In the genomic region with DNA sequence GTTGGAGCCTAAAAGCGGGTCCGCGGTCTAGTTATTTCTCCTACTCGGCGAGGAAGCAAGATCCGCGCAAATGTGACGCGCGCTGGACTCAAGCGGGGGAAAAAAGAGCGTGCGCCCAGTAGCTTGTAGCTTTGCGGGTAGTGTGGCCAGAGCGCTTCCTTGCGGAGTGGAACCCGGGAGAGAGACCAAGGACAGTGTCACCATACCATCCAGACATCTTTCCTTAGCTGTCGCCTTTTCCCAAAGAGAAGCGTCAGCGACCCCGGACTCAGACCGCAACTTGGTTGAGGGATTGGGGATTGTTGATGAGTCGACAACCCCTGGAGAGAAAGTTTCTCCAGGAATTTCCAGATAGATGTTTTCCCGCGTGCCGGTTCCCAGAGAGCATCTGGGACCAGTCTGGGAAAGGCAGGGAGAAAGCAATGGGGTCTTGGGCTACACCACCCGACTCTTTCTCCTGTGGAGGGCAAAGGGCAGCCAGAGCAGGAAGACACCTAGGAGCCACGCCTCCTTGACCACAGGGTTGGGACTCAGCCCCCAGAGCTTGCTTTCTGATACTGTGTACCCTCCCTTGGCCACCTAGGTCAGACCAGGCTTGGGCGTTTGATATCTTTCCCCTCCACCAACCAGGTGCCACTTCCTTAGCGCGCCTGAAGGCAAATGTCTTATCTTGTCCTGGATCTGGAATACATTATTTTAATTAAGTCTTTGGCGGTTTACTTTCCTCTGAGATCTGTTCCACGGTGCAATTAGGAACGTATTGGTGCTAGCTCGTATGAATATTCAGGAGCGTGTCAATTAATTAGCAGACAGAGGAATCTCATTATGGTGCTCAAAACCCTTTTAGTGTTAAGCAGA, we compare ENCODE assay signal across 17 mouse cellular contexts. TPM values are rescaled to one million over a fixed set of nuclear protein-coding genes. Genes with fewer than 3 reads are reported as not detected.
A peak's percentile ranks its signal among the peaks of the same experiment; 100 is the strongest.
DNase-seq lines count a peak whose midpoint lies in the region; ATAC-seq and TF ChIP-seq lines count a peak whose summit lies in the region.
"Had no signal": no experiment of that assay in that cellular context is flagged by ENCODE, and none has a peak within 500 bp of the region (broad histone marks: within the 10 kb centered on the region; RNA-seq: fewer than 3 reads in every experiment).

No protein-coding gene starts in this region.

- ATAC-seq in forebrain, postnatal 0 days: peak; percentile 25; the same call in 1 of the 2 replicates
- 0 out of 2 replicates have a peak, but pooled peaks have one; percentile 22 for ATAC-seq in midbrain, embryonic 13.5 days
- ATAC-seq in granulocyte monocyte progenitor cell, adult 5-6 weeks (replicated peaks; ENCODE audit: poor library complexity, severe bottlenecking): no peak
- ATAC-seq: Patski had no signal

- H3K4me3 ChIP-seq in forebrain, postnatal 0 days (ENCODE audit: low read depth, low read length): no peak overlapping the region
- peak overlapping the region; percentile 30 for H3K4me3 ChIP-seq in midbrain, embryonic 13.5 days (replicated peaks)
- H3K4me3 ChIP-seq: heart, embryonic 13.5 days; limb, embryonic 15.5 days; myocyte had no signal

- H3K36me3 ChIP-seq in forebrain, postnatal 0 days (ENCODE audit: insufficient read depth): no peaks in the 10 kb centered on the region
- no peaks in the 10 kb centered on the region for H3K36me3 ChIP-seq in midbrain, embryonic 13.5 days
- H3K36me3 ChIP-seq: heart, embryonic 13.5 days; limb, embryonic 15.5 days had no signal

- peaks cover 94% of the 10 kb centered on the region for H3K27me3 ChIP-seq in forebrain, postnatal 0 days (ENCODE audit: insufficient read depth, low read length)
- H3K27me3 ChIP-seq in midbrain, embryonic 13.5 days: peaks cover 94% of the 10 kb centered on the region

- no peaks in the 10 kb centered on the region for H3K9me3 ChIP-seq in forebrain, postnatal 0 days (ENCODE audit: low read length)
- H3K9me3 ChIP-seq in midbrain, embryonic 13.5 days: no peaks in the 10 kb centered on the region
- H3K9me3 ChIP-seq: heart, embryonic 13.5 days; limb, embryonic 15.5 days had no signal

- no peak overlapping the region for H3K4me2 ChIP-seq in forebrain, postnatal 0 days (ENCODE audit: low read depth)
- H3K4me2 ChIP-seq in midbrain, embryonic 13.5 days (replicated peaks): peak overlapping the region; percentile 47
- H3K4me2 ChIP-seq: heart, embryonic 13.5 days; limb, embryonic 15.5 days had no signal

- no peak for TF ChIP-seq CTCF in forebrain, postnatal 0 days (IDR thresholded peaks at IDR 0.05; ENCODE audit: low read depth)

- no peak overlapping the region for H3K9ac ChIP-seq in forebrain, postnatal 0 days
- H3K9ac ChIP-seq in midbrain, embryonic 13.5 days (replicated peaks): no peak overlapping the region; the same call in 1 of the 2 replicates
- H3K9ac ChIP-seq: heart, embryonic 13.5 days; limb, embryonic 15.5 days had no signal

- peak; percentile 1 for DNase-seq in thymus, postnatal 25 days
- no peak for DNase-seq in thymus, postnatal 10 days (ENCODE audit: low spot score in 2 of 2)
- DNase-seq in forebrain, postnatal 0 days: peak; percentile 43
- no peak for DNase-seq in right cerebral cortex, postnatal 25 days
- no peak for DNase-seq in adrenal gland, adult 2 months
- DNase-seq in right cerebral cortex, adult 2 months (ENCODE audit: low spot score in 2 of 2): no peak
- DNase-seq: B cell, adult 2 months; kidney, adult 18-20 months; lung, postnatal 10 days had no signal

- H3K27ac ChIP-seq in forebrain, postnatal 0 days (ENCODE audit: low read depth, low read length): no peak overlapping the region
- no peak overlapping the region for H3K27ac ChIP-seq in midbrain, embryonic 13.5 days
- H3K27ac ChIP-seq: heart, embryonic 13.5 days; limb, embryonic 15.5 days had no signal

- 2% methylated on average over 35 of the region's 36 CpGs for WGBS in forebrain, postnatal 0 days
- WGBS in midbrain, embryonic 13.5 days: under 1% methylated on average over 36 of the region's 36 CpGs

- H3K4me1 ChIP-seq in forebrain, postnatal 0 days (ENCODE audit: insufficient read depth): no peaks in the 10 kb centered on the region
- H3K4me1 ChIP-seq in midbrain, embryonic 13.5 days (replicated peaks): peaks cover 58% of the 10 kb centered on the region
- H3K4me1 ChIP-seq: heart, embryonic 13.5 days had no signal

RNA-seq across cellular contexts. Expression of a gene that starts 8.6 kb away (rescaled TPM):
- total RNA-seq in forebrain, postnatal 0 days (2014; rRNA removed): 2.5 and 8.7 TPM in 2 replicates
- polyA plus RNA-seq in forebrain, postnatal 0 days (2015; fragmentation: Nextera tagmentation; extraction: Ambion mirVana): 0.47 and 2.0 TPM in 2 replicates
- 14.2 and 20.6 TPM in 2 replicates for polyA plus RNA-seq in midbrain, embryonic 13.5 days (2015; fragmentation: Nextera tagmentation; extraction: Ambion mirVana)
- not detected in 2 replicates for total RNA-seq in granulocyte monocyte progenitor cell, adult 5-6 weeks (2014; fragmentation: Nextera tagmentation)
- not detected in 2 replicates for total RNA-seq in granulocyte monocyte progenitor cell, adult 5-6 weeks (2017)
- not detected for total RNA-seq in adrenal gland, adult 2 months (2021)
- not detected in 2 replicates for polyA plus RNA-seq in adrenal gland, adult 2 months (2012; rRNA removed)
- total RNA-seq: layer of hippocampus, postnatal 14 days had no signal
- polyA plus RNA-seq: cortical plate, adult 2 months; heart, embryonic 13.5 days; limb, embryonic 15.5 days; myocyte; Patski had no signal

Comparison
In these comparisons a context has a peak if more than half of its experiments do, and no peak if none do; other contexts are left out.
1. DNase-seq: peak in thymus, postnatal 25 days (single experiment) and forebrain, postnatal 0 days (single experiment); none in thymus, postnatal 10 days (0 of 2), right cerebral cortex, postnatal 25 days (single experiment), adrenal gland, adult 2 months (single experiment) and right cerebral cortex, adult 2 months (0 of 2).